8 mouse cellular contexts compared by ENCODE assay signal in genomic region chr1:155491205-155492026, GRCm38 (mm10).
DNase-seq lines count a peak whose midpoint lies in the region; ATAC-seq lines count a peak whose summit lies in the region.

No protein-coding gene starts in this region.

- H3K4me3 ChIP-seq in brown adipose tissue, adult 24 weeks (ENCODE audit: insufficient read depth, low read depth, low read length) = peak overlapping the region; percentile 27
- H3K4me3 ChIP-seq in hindbrain, embryonic 13.5 days = peak overlapping the region; percentile 18
- H3K4me3 ChIP-seq in midbrain, embryonic 11.5 days (ENCODE audit: low read depth, low read length) = peak overlapping the region; percentile 1; the same call in 1 of the 2 replicates

- H3K9me3 ChIP-seq in hindbrain, embryonic 13.5 days = no peaks in the 10 kb centered on the region
- H3K9me3 ChIP-seq in midbrain, embryonic 11.5 days (ENCODE audit: control insufficient read depth, low read length) = no peaks in the 10 kb centered on the region

- peak overlapping the region; percentile 48 for H3K4me2 ChIP-seq in hindbrain, embryonic 13.5 days
- H3K4me2 ChIP-seq in midbrain, embryonic 11.5 days = peak overlapping the region; percentile 27

- H3K36me3 ChIP-seq in hindbrain, embryonic 13.5 days = no peaks in the 10 kb centered on the region
- no peaks in the 10 kb centered on the region for H3K36me3 ChIP-seq in midbrain, embryonic 11.5 days (ENCODE audit: control insufficient read depth, insufficient read depth, low read length)

- peak; percentile 83 for ATAC-seq in hindbrain, embryonic 13.5 days (ENCODE audit: low FRiP score)
- peak; percentile 92 for ATAC-seq in midbrain, embryonic 11.5 days (ENCODE audit: low FRiP score)

- peak overlapping the region; percentile 31; the same call in 1 of the 2 replicates for H3K27ac ChIP-seq in brown adipose tissue, adult 24 weeks (replicated peaks; ENCODE audit: low read depth, low read length)
- H3K27ac ChIP-seq in hindbrain, embryonic 13.5 days = peak overlapping the region; percentile 76
- H3K27ac ChIP-seq in midbrain, embryonic 11.5 days (ENCODE audit: low read depth, low read length) = no peak overlapping the region; the same call in 1 of the 2 replicates

- peak; percentile 69 to 81 for DNase-seq in cerebellum, postnatal 10 days
- DNase-seq in cerebellum, adult 11-12 months = no peak
- DNase-seq in midbrain, embryonic 11.5 days (ENCODE audit: low spot score, missing footprints) = peak; percentile 91
- DNase-seq in layer of hippocampus, adult 11-12 months (ENCODE audit: low spot score) = no peak
- DNase-seq in thymus, adult 18-20 months = no peak
- no peak for DNase-seq in yolk sac, embryonic 10.5 days (ENCODE audit: low spot score)

- no peaks in the 10 kb centered on the region for H3K27me3 ChIP-seq in hindbrain, embryonic 13.5 days
- H3K27me3 ChIP-seq in midbrain, embryonic 11.5 days (ENCODE audit: control insufficient read depth, insufficient read depth, low read length) = no peaks in the 10 kb centered on the region; the same call in 1 of the 2 replicates

- WGBS in hindbrain, embryonic 13.5 days = 13% methylated on average over 24 of the region's 24 CpGs
- 14% methylated on average over 24 of the region's 24 CpGs for WGBS in midbrain, embryonic 11.5 days

- H3K9ac ChIP-seq in hindbrain, embryonic 13.5 days = peak overlapping the region; percentile 56
- H3K9ac ChIP-seq in midbrain, embryonic 11.5 days (ENCODE audit: low read length) = peak overlapping the region; percentile 4; the same call in 1 of the 2 replicates

- H3K4me1 ChIP-seq in brown adipose tissue, adult 24 weeks (ENCODE audit: control insufficient read depth, insufficient read depth, insufficient read length, low read length) = peaks cover 10% of the 10 kb centered on the region; the same call in 1 of the 2 replicates
- H3K4me1 ChIP-seq in hindbrain, embryonic 13.5 days (replicated peaks) = peaks cover 31% of the 10 kb centered on the region
- peaks cover 11% of the 10 kb centered on the region; the same call in 1 of the 2 replicates for H3K4me1 ChIP-seq in midbrain, embryonic 11.5 days (ENCODE audit: control insufficient read depth, insufficient read depth, low read length)

Comparison
In these comparisons a context has a peak if more than half of its experiments do, and no peak if none do; other contexts are left out.
1. DNase-seq: peak in cerebellum, postnatal 10 days (2 of 2) and midbrain, embryonic 11.5 days (single experiment); none in cerebellum, adult 11-12 months (single experiment), layer of hippocampus, adult 11-12 months (single experiment), thymus, adult 18-20 months (0 of 2) and yolk sac, embryonic 10.5 days (single experiment).
2. Peak in every context shown above with its lines, with median percentiles within 50 percentile points of each other: H3K4me3 ChIP-seq.